Mouse (Mus musculus) MEL (cell line): Measurements from ENCODE around the gene Ctnnbip1. TPM values are rescaled to one million over a fixed set of nuclear protein-coding genes. Genes with fewer than 3 reads are reported as not detected.

ENCODE experiments used
- DNase-seq: peaks from one replicate; pipeline ENCODE4 v3.0.0; 2011; ENCODE audit warnings: low read depth, low spot score
- H3K27ac ChIP-seq: 2 replicates; pipeline ENCODE4 v1.5.1; 2012; ENCODE audit warnings: low read depth, mild to moderate bottlenecking, control low read depth, low read length, moderate library complexity; ENCODE audit not compliant: control insufficient read depth
- H3K27me3 ChIP-seq, 2 experiments: fragments of 150-350 bp in 1 of 2; sonication (generic) in 1 of 2; 2 replicates each; pipeline ENCODE4 v1.6.1; 2012; ENCODE audit warnings: low read length in 2 of 2, mild to moderate bottlenecking in 2 of 2, improper control_type of control experiment in 1 of 2, moderate library complexity in 1 of 2; ENCODE audit not compliant: insufficient read depth in 2 of 2, control insufficient read depth in 1 of 2
- H3K36me3 ChIP-seq, 2 experiments: 2 replicates each; pipeline ENCODE4 v1.6.1; 2012 to 2014; ENCODE audit warnings: low read length in 2 of 2, improper control_type of control experiment in 1 of 2, inconsistent platforms in 1 of 2, mild to moderate bottlenecking in 1 of 2; ENCODE audit not compliant: insufficient read depth in 2 of 2, control insufficient read depth in 1 of 2
- H3K4me1 ChIP-seq, 2 experiments: fragments of 150-350 bp in 1 of 2; sonication (generic) in 1 of 2; 2 replicates each; pipeline ENCODE4 v1.6.1; 2012; ENCODE audit warnings: low read length in 2 of 2, improper control_type of control experiment in 1 of 2, mild to moderate bottlenecking in 1 of 2; ENCODE audit not compliant: insufficient read depth in 2 of 2, control insufficient read depth in 1 of 2
- H3K4me3 ChIP-seq, 2 experiments: fragments of 150-350 bp in 1 of 2; sonication (generic) in 1 of 2; 2 replicates each; pipeline ENCODE4 v1.5.1; 2012; ENCODE audit warnings: low read depth in 2 of 2, low read length in 2 of 2, mild to moderate bottlenecking in 2 of 2, moderate library complexity in 2 of 2, control low read depth in 1 of 2, improper control_type of control experiment in 1 of 2; ENCODE audit not compliant: control insufficient read depth in 1 of 2, insufficient read depth in 1 of 2
- H3K79me2 ChIP-seq: 2 replicates; pipeline ENCODE4 v1.6.1; 2012; ENCODE audit warnings: mild to moderate bottlenecking, low read length, moderate library complexity; ENCODE audit not compliant: control insufficient read depth, poor library complexity, insufficient read depth
- H3K9ac ChIP-seq: 2 replicates; pipeline ENCODE4 v1.6.1; 2012; ENCODE audit warnings: low read depth, mild to moderate bottlenecking, control low read depth, low read length, moderate library complexity; ENCODE audit not compliant: control insufficient read depth, poor library complexity, severe bottlenecking
- H3K9me3 ChIP-seq: fragments of 150-350 bp; sonication (generic); replicated peaks from 2 replicates; pipeline ENCODE4 v1.6.1; 2012; ENCODE audit warnings: mild to moderate bottlenecking, low read length, improper control_type of control experiment, moderate library complexity; ENCODE audit not compliant: insufficient read depth
- BHLHE40 ChIP-seq: IDR thresholded peaks from 2 replicates; pipeline ENCODE4 v1.6.1; 2012; ENCODE audit warnings: low read depth, mild to moderate bottlenecking, inconsistent platforms, low read length, improper control_type of control experiment, borderline replicate concordance
- ELF1 ChIP-seq: IDR thresholded peaks from 2 replicates; pipeline ENCODE4 v1.6.1; 2014; ENCODE audit warnings: low read depth, mild to moderate bottlenecking, inconsistent platforms, low read length, improper control_type of control experiment, moderate library complexity
- GABPA ChIP-seq: IDR thresholded peaks from 2 replicates; pipeline ENCODE4 v1.6.1; 2012; ENCODE audit warnings: low read depth, mild to moderate bottlenecking, inconsistent platforms, low read length, improper control_type of control experiment, moderate library complexity
- JUND ChIP-seq: IDR thresholded peaks from 2 replicates; pipeline ENCODE4 v1.6.1; 2011; ENCODE audit warnings: low read depth, mild to moderate bottlenecking, improper control_type of control experiment, low read length
- MAFK ChIP-seq: IDR thresholded peaks from 2 replicates; pipeline ENCODE4 v1.6.1; 2011; ENCODE audit warnings: low read depth, mild to moderate bottlenecking, low read length, improper control_type of control experiment, borderline replicate concordance
- MAZ ChIP-seq: IDR thresholded peaks from 2 replicates; pipeline ENCODE4 v1.6.1; 2012; ENCODE audit warnings: low read depth, mild to moderate bottlenecking, inconsistent platforms, low read length, improper control_type of control experiment
- MXI1 ChIP-seq: IDR thresholded peaks from 2 replicates; pipeline ENCODE4 v1.6.1; 2011; ENCODE audit warnings: mild to moderate bottlenecking, low read depth, low read length, improper control_type of control experiment
- NELFE ChIP-seq: IDR thresholded peaks from 2 replicates; pipeline ENCODE4 v1.6.1; 2011; ENCODE audit warnings: low read depth, low read length, improper control_type of control experiment
- NRF1 ChIP-seq: IDR thresholded peaks from 2 replicates; pipeline ENCODE4 v1.6.1; 2014; ENCODE audit warnings: low read depth, mild to moderate bottlenecking, inconsistent platforms, low read length, improper control_type of control experiment, moderate library complexity; ENCODE audit not compliant: poor library complexity, insufficient read depth, severe bottlenecking
- RAD21 ChIP-seq: IDR thresholded peaks from 2 replicates; pipeline ENCODE4 v1.6.1; 2011; ENCODE audit warnings: mild to moderate bottlenecking, low read depth, low read length, improper control_type of control experiment
- SMC3 ChIP-seq: IDR thresholded peaks from 2 replicates; pipeline ENCODE4 v1.6.1; 2011; ENCODE audit warnings: low read depth, low read length, improper control_type of control experiment
- TAL1 ChIP-seq: IDR thresholded peaks from 2 replicates; pipeline ENCODE4 v1.6.1; 2012; ENCODE audit warnings: mild to moderate bottlenecking, inconsistent platforms, low read length, moderate library complexity, mixed read lengths
- USF1 ChIP-seq: IDR thresholded peaks from 2 replicates; pipeline ENCODE4 v1.6.1; 2014; ENCODE audit warnings: low read depth, mild to moderate bottlenecking, inconsistent platforms, low read length, improper control_type of control experiment, moderate library complexity
- polyA plus RNA-seq, 2 experiments: library from polyadenylated mRNA; stranded (reverse) in 1 of 2; unstranded in 1 of 2; fragments of >175 nt in 1 of 2; fragments of >200 nt in 1 of 2; gene quantifications; 2 replicates each; pipeline versions ENCODE4 v1.2.1 to v1.2.4; 2012; ENCODE audit warnings: low replicate concordance in 2 of 2, low read depth in 1 of 2; ENCODE audit not compliant: insufficient read length in 2 of 2, insufficient read depth in 1 of 2, missing spikeins in 1 of 2
- total RNA-seq: library from RNA; depleted of rRNA; stranded (reverse); fragments of 300-350 nt; gene quantifications from 2 replicates; pipeline ENCODE4 v1.2.3, GENCODE M21; 2012

The Ctnnbip1 gene
- total and polyA plus RNA-seq, 3 experiments = 12.7 to 20.2 TPM; not detected in 1

GRCm38 (mm10) chr4:149561986-149562904 lies 44.2 kb downstream of the Ctnnbip1 start:
- no peak overlapping the region for H3K4me3 ChIP-seq
- H3K27ac ChIP-seq = no peak overlapping the region
- H3K9me3 ChIP-seq = no peaks in the 10 kb centered on the region
- no peaks in the 10 kb centered on the region for H3K79me2 ChIP-seq
- H3K36me3 ChIP-seq = no peaks in the 10 kb centered on the region
- H3K9ac ChIP-seq = no peak overlapping the region
- TF ChIP-seq GABPA (no peak), SMC3 (no peak), NELFE (no peak), USF1 (no peak), MAFK (no peak), NRF1 (no peak), MXI1 (no peak)
- no peaks in the 10 kb centered on the region for H3K27me3 ChIP-seq
- no peaks in the 10 kb centered on the region for H3K4me1 ChIP-seq
- no peak for DNase-seq

GRCm38 (mm10) chr4:149562905-149563347 lies 44.9 kb downstream of the Ctnnbip1 start:
- TF ChIP-seq RAD21 (no peak), JUND (no peak), BHLHE40 (no peak), GABPA (no peak)
- TF ChIP-seq, all 39 proteins: peak for 0
- H3K36me3 ChIP-seq = no peaks in the 10 kb centered on the region
- no peaks in the 10 kb centered on the region for H3K4me1 ChIP-seq
- no peaks in the 10 kb centered on the region for H3K79me2 ChIP-seq
- H3K9me3 ChIP-seq = no peaks in the 10 kb centered on the region
- H3K9ac ChIP-seq = no peak overlapping the region
- H3K27me3 ChIP-seq = no peaks in the 10 kb centered on the region
- H3K4me3 ChIP-seq = no peak overlapping the region
- no peak overlapping the region for H3K27ac ChIP-seq
- DNase-seq = no peak

DNA sequence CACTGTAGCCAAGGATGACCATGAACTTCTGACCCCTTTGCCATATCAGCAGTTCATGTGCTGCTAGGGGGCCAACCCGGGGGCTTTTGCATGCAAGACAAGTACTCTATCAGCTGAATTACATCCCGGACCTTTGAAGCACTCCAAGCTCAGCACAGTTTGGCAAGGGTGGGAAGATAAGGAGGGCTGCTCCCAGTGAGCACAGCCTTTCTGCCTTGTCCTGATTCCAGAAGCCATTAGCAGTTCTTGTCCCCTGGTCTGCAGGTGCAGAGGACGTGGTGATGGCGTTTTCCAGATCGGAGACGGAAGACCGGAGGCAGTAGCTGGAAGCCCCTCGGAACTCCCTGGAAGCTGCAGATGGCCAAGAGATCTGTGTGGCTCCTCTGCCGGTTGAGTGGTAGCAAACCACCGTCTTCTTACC lies 45.9 kb downstream of the Ctnnbip1 start:
- no peak overlapping the region for H3K9ac ChIP-seq
- no peaks in the 10 kb centered on the region for H3K36me3 ChIP-seq
- DNase-seq = no peak
- TF ChIP-seq TAL1 (no peak), ELF1 (no peak), MAZ (no peak)
- no peaks in the 10 kb centered on the region for H3K4me1 ChIP-seq
- no peaks in the 10 kb centered on the region for H3K79me2 ChIP-seq
- no peaks in the 10 kb centered on the region for H3K27me3 ChIP-seq
- no peak overlapping the region for H3K27ac ChIP-seq
- no peak overlapping the region for H3K4me3 ChIP-seq
- no peaks in the 10 kb centered on the region for H3K9me3 ChIP-seq
